Mouse (Mus musculus) hindbrain, postnatal 0 days (tissue): Measurements from ENCODE around the gene Cpsf4l. TPM values are rescaled to one million over a fixed set of nuclear protein-coding genes. Genes with fewer than 3 reads are reported as not detected.

Source experiments
- ATAC-seq: fragments of 200-750 bp; cut with Nextera tagmentation; 2 replicates; pipeline ENCODE4 v1.8.0; 2017; ENCODE audit warnings: mild to moderate bottlenecking, moderate TSS enrichment, moderate library complexity
- DNase-seq: peaks from one replicate; pipeline ENCODE4 v3.0.0-alpha.2; 2015; ENCODE audit warnings: low spot score
- H3K27ac ChIP-seq: fragments of 300-500 bp; sonication (generic); 2 replicates; pipeline ENCODE4 v1.5.1; 2014; ENCODE audit warnings: mild to moderate bottlenecking
- H3K27me3 ChIP-seq: fragments of 300-500 bp; sonication (generic); 2 replicates; pipeline ENCODE4 v1.6.1; 2014; ENCODE audit warnings: low read length, mixed read lengths; ENCODE audit not compliant: insufficient read depth
- H3K36me3 ChIP-seq: fragments of 300-500 bp; sonication (generic); 2 replicates; pipeline ENCODE4 v1.6.1; 2014; ENCODE audit warnings: low read length, mixed read lengths; ENCODE audit not compliant: insufficient read depth
- H3K4me1 ChIP-seq: fragments of 300-500 bp; sonication (generic); 2 replicates; pipeline ENCODE4 v1.6.1; 2014; ENCODE audit warnings: antibody characterized with exemption, low read length, mixed read lengths; ENCODE audit not compliant: insufficient read depth
- H3K4me2 ChIP-seq: fragments of 300-500 bp; sonication (generic); 2 replicates; pipeline ENCODE4 v1.6.1; 2014; ENCODE audit warnings: low read depth, mild to moderate bottlenecking, low read length, moderate library complexity, mixed read lengths
- H3K4me3 ChIP-seq: fragments of 300-500 bp; sonication (generic); 2 replicates; pipeline ENCODE4 v1.5.1; 2014; ENCODE audit warnings: low read length
- H3K9ac ChIP-seq: fragments of 300-500 bp; sonication (generic); replicated peaks from 2 replicates; pipeline ENCODE4 v1.6.1; 2014; ENCODE audit warnings: mild to moderate bottlenecking, low read length, moderate library complexity, mixed read lengths
- H3K9me3 ChIP-seq: fragments of 300-500 bp; sonication (generic); 2 replicates; pipeline ENCODE4 v1.6.1; 2016; ENCODE audit warnings: low read length, mixed read lengths
- CTCF ChIP-seq: IDR thresholded peaks from 2 replicates; pipeline ENCODE4 v1.5.1; 2016; ENCODE audit warnings: antibody characterized with exemption, control low read depth, low read depth
- WGBS: fragments of 180-500 bp; shearing (Covaris S2); extraction: QIAGEN DNeasy Blood & Tissue Kit; methylation state at CpG from one replicate; pipeline ENCODE4 v1.1.7; 2014; 5-methylcytosine and 5-hydroxymethylcytosine counted together
- polyA plus RNA-seq: library from polyadenylated mRNA; unstranded; fragments of >200 nt; fragmentation: Nextera tagmentation; extraction: Ambion mirVana; gene quantifications from 2 replicates; pipeline ENCODE4 v1.2.1, GENCODE M21; 2015
- total RNA-seq: library from RNA; depleted of rRNA; stranded (reverse); fragments of >200 nt; gene quantifications from 2 replicates; pipeline ENCODE4 v1.2.3, GENCODE M21; 2014

The Cpsf4l gene
- total and polyA plus RNA-seq, 2 experiments from 2014 or later, result 0.19 TPM; not detected in 1

GRCm38 (mm10) chr11:113656511-113656932 is 53.3 kb downstream of the Cpsf4l start:
- Histone ChIP-seq H3K4me2 (no peak overlapping the region), H3K27ac (peak overlapping the region; percentile 58; the same call in 1 of the 2 replicates), H3K9me3 (no peaks in the 10 kb centered on the region), H3K27me3 (no peaks in the 10 kb centered on the region), H3K4me1 (peaks cover 7% of the 10 kb centered on the region), H3K9ac (no peak overlapping the region), H3K4me3 (no peak overlapping the region), H3K36me3 (peaks cover 80% of the 10 kb centered on the region)
- 47% methylated on average over 8 of the region's 8 CpGs for WGBS
- DNase-seq (peak; percentile 81), ATAC-seq (peak; percentile 62)
- TF ChIP-seq CTCF, result no peak

- Histone ChIP-seq H3K27ac (no peak overlapping the region), H3K27me3 (no peaks in the 10 kb centered on the region), H3K4me1 (peaks cover 15% of the 10 kb centered on the region), H3K4me2 (no peak overlapping the region), H3K9ac (no peak overlapping the region), H3K36me3 (peaks cover 71% of the 10 kb centered on the region), H3K9me3 (no peaks in the 10 kb centered on the region), H3K4me3 (no peak overlapping the region)
- no peak for TF ChIP-seq CTCF
- DNase-seq, result peak; percentile 70
- no peak for ATAC-seq
- WGBS, result 66% methylated on average over 18 of the region's 18 CpGs
Observed at GRCm38 (mm10) chr11:113654561-113655270, 55.1 kb downstream of the Cpsf4l start.

GRCm38 (mm10) chr11:113654105-113654504 is 55.7 kb downstream of the Cpsf4l start:
- H3K27me3 ChIP-seq, result no peaks in the 10 kb centered on the region
- ATAC-seq, result no peak
- H3K4me3 ChIP-seq, result no peak overlapping the region
- no peak for TF ChIP-seq CTCF
- no peak overlapping the region for H3K9ac ChIP-seq
- no peak overlapping the region for H3K27ac ChIP-seq
- no peak for DNase-seq
- WGBS, result 87% methylated on average over 15 of the region's 15 CpGs
- peaks cover 67% of the 10 kb centered on the region for H3K36me3 ChIP-seq
- no peak overlapping the region for H3K4me2 ChIP-seq
- no peaks in the 10 kb centered on the region for H3K9me3 ChIP-seq
- H3K4me1 ChIP-seq, result peaks cover 15% of the 10 kb centered on the region

GRCm38 (mm10) chr11:113652516-113652915 is 57.3 kb downstream of the Cpsf4l start:
- peaks cover 14% of the 10 kb centered on the region for H3K4me1 ChIP-seq
- WGBS, result 81% methylated on average over 6 of the region's 6 CpGs
- H3K9ac ChIP-seq, result no peak overlapping the region
- H3K27ac ChIP-seq, result no peak overlapping the region
- H3K27me3 ChIP-seq, result no peaks in the 10 kb centered on the region
- H3K9me3 ChIP-seq, result no peaks in the 10 kb centered on the region
- H3K36me3 ChIP-seq, result peaks cover 52% of the 10 kb centered on the region
- no peak for TF ChIP-seq CTCF
- DNase-seq, result no peak
- no peak overlapping the region for H3K4me2 ChIP-seq
- no peak for ATAC-seq
- no peak overlapping the region for H3K4me3 ChIP-seq

GRCm38 (mm10) chr11:113651907-113652273 is 57.9 kb downstream of the Cpsf4l start:
- ATAC-seq (peak; percentile 56; the same call in 1 of the 2 replicates), DNase-seq (peak; percentile 83)
- 50% methylated on average over 8 of the region's 8 CpGs for WGBS
- Histone ChIP-seq H3K27ac (0 out of 2 replicates have a peak overlapping the region, but pooled peaks have one; percentile 1), H3K9me3 (no peaks in the 10 kb centered on the region), H3K36me3 (peaks cover 45% of the 10 kb centered on the region), H3K4me1 (peaks cover 9% of the 10 kb centered on the region; the same call in 1 of the 2 replicates), H3K9ac (no peak overlapping the region), H3K27me3 (no peaks in the 10 kb centered on the region), H3K4me3 (no peak overlapping the region), H3K4me2 (no peak overlapping the region)
- peak; percentile 80 for TF ChIP-seq CTCF

- ATAC-seq, result peak; percentile 42; the same call in 1 of the 2 replicates
- Histone ChIP-seq H3K4me1 (peaks cover 9% of the 10 kb centered on the region; the same call in 1 of the 2 replicates), H3K36me3 (peaks cover 42% of the 10 kb centered on the region), H3K9ac (no peak overlapping the region), H3K4me2 (peak overlapping the region; percentile 78; the same call in 1 of the 2 replicates), H3K27ac (peak overlapping the region; percentile 66; the same call in 1 of the 2 replicates), H3K4me3 (no peak overlapping the region; the same call in 1 of the 2 replicates), H3K27me3 (no peaks in the 10 kb centered on the region), H3K9me3 (no peaks in the 10 kb centered on the region)
- DNase-seq, result peak; percentile 50
- WGBS, result 62% methylated on average over 22 of the region's 22 CpGs
- no peak for TF ChIP-seq CTCF
Observed at GRCm38 (mm10) chr11:113651206-113651906, 58.5 kb downstream of the Cpsf4l start.
